Mouse (Mus musculus) cerebellum, adult 2 months (tissue): Measurements from ENCODE around the gene 2010003K11Rik. TPM values are rescaled to one million over a fixed set of nuclear protein-coding genes. Genes with fewer than 3 reads are reported as not detected.

Source experiments
- DNase-seq, 2 experiments: peaks; one replicate each; pipeline ENCODE4 v3.0.0; 2021
- H3K27ac ChIP-seq: fragments of 200-500 bp; 2 replicates; pipeline ENCODE4 v1.5.1; 2012; ENCODE audit warnings: low read length, control low read depth, inconsistent platforms; ENCODE audit not compliant: insufficient read depth
- H3K27me3 ChIP-seq: fragments of 200-500 bp; 2 replicates; pipeline ENCODE4 v1.6.1; 2012; ENCODE audit warnings: inconsistent platforms, mild to moderate bottlenecking, low read length, moderate library complexity; ENCODE audit not compliant: control insufficient read depth, insufficient read depth
- H3K4me1 ChIP-seq: fragments of 200-500 bp; 2 replicates; pipeline ENCODE4 v1.6.1; 2011; ENCODE audit warnings: low read length; ENCODE audit not compliant: control insufficient read depth, insufficient read depth
- H3K4me3 ChIP-seq: fragments of 200-500 bp; replicated peaks from 2 replicates; pipeline ENCODE3; 2011; ENCODE audit warnings: mild to moderate bottlenecking, low read depth, low read length, control low read depth; ENCODE audit not compliant: insufficient read depth
- CTCF ChIP-seq: fragments of 200-500 bp; IDR thresholded peaks from 2 replicates; pipeline ENCODE4 v1.5.1; 2011; ENCODE audit warnings: low read depth, mild to moderate bottlenecking, control low read depth, low read length, moderate library complexity, borderline replicate concordance; ENCODE audit not compliant: insufficient read depth
- POLR2A ChIP-seq: fragments of 200-500 bp; IDR thresholded peaks from 2 replicates; pipeline ENCODE4 v1.6.1; 2011; ENCODE audit warnings: low read length, control low read depth, borderline replicate concordance; ENCODE audit not compliant: insufficient read depth
- WGBS: fragments of 180-500 bp; shearing (Covaris S2); methylation state at CpG from one replicate; pipeline ENCODE4 v1.1.7; 2018; 5-methylcytosine and 5-hydroxymethylcytosine counted together
- polyA plus RNA-seq: library from polyadenylated mRNA; depleted of rRNA; stranded (reverse); fragments of >200 nt; gene quantifications from 2 replicates; pipeline ENCODE4 v1.2.3, GENCODE M21; 2012

Gene 2010003K11Rik
- polyA plus RNA-seq, 1 experiment, result not detected

DNA sequence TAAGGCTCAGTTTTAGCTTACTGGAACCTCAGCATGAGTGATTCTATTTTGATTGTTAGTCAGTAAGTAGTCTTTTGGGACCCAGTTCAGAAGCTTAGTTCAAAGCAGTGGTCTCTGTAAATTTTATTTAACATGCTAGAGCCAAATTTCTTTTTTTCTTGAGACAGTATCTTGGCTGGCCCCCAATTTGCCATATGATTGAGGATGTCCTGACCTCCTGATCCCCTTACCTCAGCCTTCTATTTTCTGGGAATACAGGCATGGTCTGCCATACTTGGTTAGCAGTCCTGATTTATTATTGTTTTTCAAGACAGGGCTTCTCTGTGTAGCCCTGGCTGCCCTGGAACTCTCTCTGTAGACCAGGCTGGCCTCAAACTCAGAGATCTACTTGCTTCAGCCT lies 37.5 kb upstream of the 2010003K11Rik start:
- DNase-seq, result no peak
- Histone ChIP-seq H3K4me1 (no peaks in the 10 kb centered on the region), H3K27ac (no peak overlapping the region), H3K27me3 (no peaks in the 10 kb centered on the region), H3K4me3 (no peak overlapping the region)
- no peak for TF ChIP-seq CTCF
- TF ChIP-seq POLR2A, result no peak

DNA sequence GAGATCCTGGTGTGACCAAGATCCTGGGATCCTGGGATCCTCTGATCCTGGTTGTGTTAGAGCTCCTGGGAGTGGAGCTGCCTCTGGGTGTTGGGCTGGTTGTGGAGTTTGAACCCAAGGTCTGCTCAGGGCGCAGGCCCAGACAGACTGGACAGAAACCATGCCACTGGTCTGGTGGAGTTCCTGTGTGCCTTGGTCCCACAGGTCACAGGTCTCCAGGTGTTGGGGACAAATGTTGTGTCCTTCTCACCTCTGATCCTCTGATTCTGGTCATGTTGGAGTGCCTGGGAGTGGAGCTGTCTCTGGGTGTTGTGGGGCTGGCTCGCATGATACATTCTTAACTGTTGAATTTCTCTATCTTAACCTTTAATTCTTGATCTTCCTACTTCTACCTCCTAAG lies 36.3 kb upstream of the 2010003K11Rik start:
- Histone ChIP-seq H3K4me3 (no peak overlapping the region), H3K27me3 (no peaks in the 10 kb centered on the region), H3K27ac (no peak overlapping the region), H3K4me1 (no peaks in the 10 kb centered on the region)
- no peak for DNase-seq
- 98% methylated on average over 2 of the region's 2 CpGs for WGBS
- TF ChIP-seq POLR2A, result no peak
- TF ChIP-seq CTCF, result no peak

DNA sequence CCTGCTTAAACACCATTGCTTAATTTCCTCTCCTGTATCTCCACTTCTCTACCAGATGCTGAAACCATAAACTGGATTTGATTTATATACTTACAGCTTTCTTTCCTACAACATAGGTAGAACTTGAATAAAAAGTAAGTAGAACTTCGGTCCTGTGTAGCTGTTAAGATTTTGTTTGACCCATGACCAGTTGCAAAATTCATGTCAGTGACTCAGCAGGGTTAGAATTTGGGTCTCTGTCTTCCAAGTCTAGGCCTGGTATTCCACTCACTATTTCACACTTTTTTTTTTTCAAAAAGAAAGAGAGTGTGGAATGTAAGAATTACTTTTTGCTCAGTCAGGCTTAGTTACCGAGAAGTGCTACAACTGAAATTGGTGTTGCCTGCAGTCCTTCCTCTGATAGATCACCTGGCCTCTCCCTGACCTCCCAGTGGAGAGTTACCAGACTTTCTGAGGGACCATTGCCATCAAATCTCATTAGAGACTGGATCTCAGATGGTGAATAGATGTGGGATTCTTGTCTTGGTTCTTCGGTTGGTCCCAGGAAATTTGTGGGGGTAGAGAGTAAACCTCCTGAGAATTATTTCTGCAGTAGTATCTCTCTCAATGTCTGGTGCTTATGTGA lies 23.2 kb upstream of the 2010003K11Rik start:
- H3K4me1 ChIP-seq, result no peaks in the 10 kb centered on the region
- TF ChIP-seq CTCF (no peak), POLR2A (no peak)
- WGBS, result 91% methylated on average over 3 of the region's 3 CpGs

DNA sequence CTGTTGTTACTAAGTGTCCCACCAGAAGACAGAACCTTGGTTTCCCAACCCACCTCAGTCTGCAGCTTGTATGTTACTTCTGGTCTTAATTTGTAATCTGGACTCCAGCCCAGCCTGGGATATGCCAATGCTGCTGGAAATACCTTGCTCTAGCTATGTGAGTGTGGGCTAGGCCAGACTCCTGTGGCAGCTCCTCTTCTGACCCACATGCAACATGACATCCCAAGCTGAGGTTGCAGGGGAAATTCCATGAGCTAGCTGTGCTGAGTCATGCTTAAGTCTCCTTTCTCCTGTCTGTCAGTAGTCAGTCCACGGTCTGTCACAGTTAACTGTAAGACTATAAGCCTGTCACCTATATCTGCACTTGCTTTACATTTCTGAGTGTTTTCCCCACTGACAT lies 19.1 kb upstream of the 2010003K11Rik start:
- Histone ChIP-seq H3K27me3 (no peaks in the 10 kb centered on the region), H3K4me3 (no peak overlapping the region), H3K27ac (no peak overlapping the region), H3K4me1 (no peaks in the 10 kb centered on the region)
- WGBS, result 83% methylated on average over 1 of the region's 1 CpGs
- no peak for TF ChIP-seq CTCF
- no peak for TF ChIP-seq POLR2A
- no peak for DNase-seq

More for the DNA sequence above, 23.2 kb upstream of the 2010003K11Rik start:
- H3K27me3 ChIP-seq, result no peaks in the 10 kb centered on the region
- no peak overlapping the region for H3K27ac ChIP-seq
- DNase-seq, result no peak
- H3K4me3 ChIP-seq, result no peak overlapping the region

DNA sequence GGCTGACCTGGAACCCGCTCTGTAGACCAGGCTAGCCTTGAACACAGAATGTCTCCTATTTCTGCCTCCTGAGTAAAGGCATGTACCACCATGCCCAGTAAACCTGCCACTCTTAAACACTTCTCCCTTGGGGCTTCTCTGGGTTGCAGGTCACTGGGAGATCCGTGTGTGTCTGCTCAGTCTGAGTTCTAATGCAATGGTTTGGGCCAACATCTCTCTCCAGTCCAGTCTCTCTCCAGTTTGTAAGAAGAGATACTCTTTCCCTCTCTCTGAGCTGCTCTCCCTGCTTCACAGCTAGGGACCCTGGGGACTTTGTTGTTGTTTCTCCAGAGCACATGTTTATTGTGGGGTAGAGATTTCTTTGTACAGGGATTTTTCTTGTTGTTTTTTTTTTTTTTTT lies 17.9 kb upstream of the 2010003K11Rik start:
- no peak for TF ChIP-seq POLR2A
- no peak for TF ChIP-seq CTCF
- DNase-seq, result no peak
- H3K27ac ChIP-seq, result no peak overlapping the region
- WGBS, result 70% methylated on average over 2 of the region's 2 CpGs
- no peaks in the 10 kb centered on the region for H3K27me3 ChIP-seq
- no peak overlapping the region for H3K4me3 ChIP-seq
- no peaks in the 10 kb centered on the region for H3K4me1 ChIP-seq

DNA sequence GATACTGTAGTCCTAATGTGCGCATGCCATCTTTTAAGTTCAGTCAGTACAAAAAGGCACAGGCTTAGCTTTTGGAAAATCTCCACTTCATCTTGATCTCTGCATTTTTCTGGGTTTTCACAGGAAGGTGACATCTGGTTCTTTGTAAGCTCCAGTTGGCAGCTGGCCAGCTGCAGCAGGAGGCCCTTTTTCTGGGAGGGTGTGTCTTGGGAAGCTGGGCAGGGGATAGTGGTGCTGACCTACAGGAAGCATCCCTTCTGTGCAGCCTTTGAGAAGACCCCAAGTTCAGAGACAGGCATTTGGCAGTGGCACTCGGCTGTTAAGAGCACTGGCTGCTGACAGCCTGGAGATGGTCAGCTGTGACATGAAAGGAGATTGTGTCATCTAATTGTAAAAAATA lies 17.4 kb upstream of the 2010003K11Rik start:
- no peak overlapping the region for H3K27ac ChIP-seq
- H3K27me3 ChIP-seq, result no peaks in the 10 kb centered on the region
- TF ChIP-seq CTCF (no peak), POLR2A (no peak)
- no peak overlapping the region for H3K4me3 ChIP-seq
- DNase-seq, result peak; percentile 27 to 28
- 36% methylated on average over 2 of the region's 2 CpGs for WGBS
- H3K4me1 ChIP-seq, result peaks cover 3% of the 10 kb centered on the region; the same call in 1 of the 2 replicates

DNA sequence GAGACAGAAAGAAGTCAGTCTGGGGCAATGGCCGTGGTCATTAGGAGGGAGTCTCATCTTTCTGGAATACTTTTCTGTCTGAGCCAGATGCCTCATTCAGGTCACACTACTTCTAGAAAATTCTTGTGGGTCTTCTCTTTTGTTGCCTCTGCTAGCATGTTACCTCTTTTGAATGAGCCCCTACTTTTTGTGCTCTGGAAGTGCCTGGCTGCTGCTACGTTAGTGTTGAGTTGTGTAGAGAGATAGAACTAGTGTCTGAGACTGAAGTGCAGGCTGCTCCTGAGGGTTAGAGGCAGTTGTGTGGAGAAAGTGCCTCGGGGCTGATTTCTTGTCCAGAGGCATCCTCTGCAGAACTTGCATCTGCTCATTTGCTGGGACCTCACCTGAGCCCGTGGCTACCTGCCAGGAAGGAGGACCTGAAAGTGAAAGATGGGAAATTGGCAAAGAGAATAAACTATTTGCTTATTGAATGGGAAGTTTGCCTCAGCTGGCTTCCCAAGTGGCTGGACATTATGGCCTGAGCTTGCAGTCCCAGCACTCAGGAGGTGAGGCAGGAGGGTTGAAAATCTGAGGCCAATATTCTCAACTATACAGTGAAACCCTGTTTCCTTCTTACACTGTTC lies 15.0 kb upstream of the 2010003K11Rik start:
- 70% methylated on average over 4 of the region's 4 CpGs for WGBS
- no peak for DNase-seq
- peaks cover 3% of the 10 kb centered on the region; the same call in 1 of the 2 replicates for H3K4me1 ChIP-seq
- TF ChIP-seq POLR2A (no peak), CTCF (no peak)
- no peaks in the 10 kb centered on the region for H3K27me3 ChIP-seq
- no peak overlapping the region for H3K4me3 ChIP-seq
- no peak overlapping the region for H3K27ac ChIP-seq
